Mouse (Mus musculus) urinary bladder, adult 2 months (tissue): Measurements from ENCODE around the gene Mapk10. TPM values are rescaled to one million over a fixed set of nuclear protein-coding genes. Genes with fewer than 3 reads are reported as not detected.
"Not testable (repeated sequence)": the region's sequence is repeated elsewhere in the genome, so short reads cannot be mapped to it uniquely, and the experiment has no call there.

ENCODE experiments used
- DNase-seq: peaks from one replicate; pipeline ENCODE4 v3.0.0; 2022; ENCODE audit warnings: low spot score
- polyA plus RNA-seq: library from polyadenylated mRNA; depleted of rRNA; stranded (reverse); fragments of >200 nt; gene quantifications from 2 replicates; pipeline ENCODE4 v1.2.3, GENCODE M21; 2012

Gene Mapk10
- polyA plus RNA-seq, 1 experiment = 0.45 TPM

- DNase-seq = no peak
These were observed 257.7 kb downstream of the Mapk10 start for GRCm38 (mm10) chr5:102953414-102953813.

GRCm38 (mm10) chr5:102952918-102953317 lies 258.2 kb downstream of the Mapk10 start:
- no peak for DNase-seq

- no peak for DNase-seq
These were observed 263.9 kb downstream of the Mapk10 start for GRCm38 (mm10) chr5:102947061-102947711.

- DNase-seq = no peak
These were observed 264.5 kb downstream of the Mapk10 start for GRCm38 (mm10) chr5:102946625-102947024.

- DNase-seq = not testable (repeated sequence)
These were observed 267.1 kb downstream of the Mapk10 start for GRCm38 (mm10) chr5:102943864-102944630.

GRCm38 (mm10) chr5:102930161-102930560 lies 281.0 kb downstream of the Mapk10 start:
- DNase-seq = no peak

GRCm38 (mm10) chr5:102926786-102927185 lies 284.3 kb downstream of the Mapk10 start:
- no peak for DNase-seq

GRCm38 (mm10) chr5:102920199-102920598 lies 290.9 kb downstream of the Mapk10 start:
- DNase-seq = no peak

GRCm38 (mm10) chr5:102905441-102906211 lies 305.5 kb downstream of the Mapk10 start:
- no peak for DNase-seq

GRCm38 (mm10) chr5:102904066-102904465 lies 307.1 kb downstream of the Mapk10 start:
- DNase-seq = no peak

- no peak for DNase-seq
These were observed 307.6 kb downstream of the Mapk10 start for GRCm38 (mm10) chr5:102903487-102903886.

GRCm38 (mm10) chr5:102901176-102901575 lies 310.0 kb downstream of the Mapk10 start:
- no peak for DNase-seq

GRCm38 (mm10) chr5:102899680-102900215 lies 311.4 kb downstream of the Mapk10 start:
- no peak for DNase-seq

- DNase-seq = no peak
These were observed 312.8 kb downstream of the Mapk10 start for GRCm38 (mm10) chr5:102898301-102898700.

GRCm38 (mm10) chr5:102892226-102892625 lies 318.9 kb downstream of the Mapk10 start:
- no peak for DNase-seq

- no peak for DNase-seq
These were observed 322.0 kb downstream of the Mapk10 start for GRCm38 (mm10) chr5:102889163-102889488.

- DNase-seq = no peak
These were observed 322.5 kb downstream of the Mapk10 start for GRCm38 (mm10) chr5:102888482-102889162.

- no peak for DNase-seq
These were observed 335.5 kb downstream of the Mapk10 start for GRCm38 (mm10) chr5:102875628-102876027.

GRCm38 (mm10) chr5:102874605-102875298 lies 336.4 kb downstream of the Mapk10 start:
- no peak for DNase-seq

GRCm38 (mm10) chr5:102872996-102873395 lies 338.1 kb downstream of the Mapk10 start:
- not testable (repeated sequence) for DNase-seq

GRCm38 (mm10) chr5:102868196-102868595 lies 342.9 kb downstream of the Mapk10 start:
- no peak for DNase-seq
